Mouse (Mus musculus): ENCODE data around the gene Abtb2.
"Not testable (repeated sequence)": the region's sequence is repeated elsewhere in the genome, so short reads cannot be mapped to it uniquely, and the experiment has no call there.

The Abtb2 gene

DNA sequence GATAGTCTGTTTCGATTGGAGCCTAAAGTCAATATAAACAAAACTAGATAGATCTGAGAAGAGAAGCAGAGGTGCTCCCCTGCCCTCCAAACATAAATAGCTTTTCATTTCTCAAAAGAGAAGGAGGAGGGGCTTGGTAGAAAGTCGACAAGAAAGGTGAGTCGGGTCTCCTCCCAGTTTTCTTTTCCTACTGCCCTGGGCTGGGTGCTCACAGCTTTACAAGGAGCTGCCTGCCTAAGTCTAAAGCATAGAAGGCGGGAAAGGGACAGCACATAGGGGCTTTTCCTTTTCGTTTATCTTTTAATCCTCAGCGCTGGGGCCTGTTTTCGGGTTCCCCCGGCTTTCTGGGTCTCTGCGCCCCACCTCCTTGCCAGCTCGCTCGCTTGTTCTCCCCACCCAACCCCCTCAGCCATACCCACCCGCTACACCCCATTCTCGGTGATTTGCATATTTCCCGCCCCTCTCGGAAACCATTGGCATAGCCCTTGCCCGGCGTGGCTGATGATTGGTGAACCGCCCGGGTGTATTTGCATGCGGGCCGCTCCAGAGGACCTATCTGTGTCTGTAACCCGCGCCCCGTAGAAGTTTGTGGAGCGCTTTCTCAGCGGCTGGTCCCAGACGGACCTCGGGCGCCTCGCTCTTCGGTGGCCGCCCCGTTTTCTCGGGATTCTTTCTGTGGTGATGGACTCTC lies at the start of gene Abtb2:
Gene Abtb2 (plus strand): TSS at position 579 of the 691 bp plus-strand sequence.
- DNase-seq (ENCODE audit: low spot score) = peak; percentile 83

- no peak for DNase-seq (ENCODE audit: low spot score)
Observed at GRCm38 (mm10) chr2:103516472-103516871, 49.6 kb upstream of the Abtb2 start.

DNA sequence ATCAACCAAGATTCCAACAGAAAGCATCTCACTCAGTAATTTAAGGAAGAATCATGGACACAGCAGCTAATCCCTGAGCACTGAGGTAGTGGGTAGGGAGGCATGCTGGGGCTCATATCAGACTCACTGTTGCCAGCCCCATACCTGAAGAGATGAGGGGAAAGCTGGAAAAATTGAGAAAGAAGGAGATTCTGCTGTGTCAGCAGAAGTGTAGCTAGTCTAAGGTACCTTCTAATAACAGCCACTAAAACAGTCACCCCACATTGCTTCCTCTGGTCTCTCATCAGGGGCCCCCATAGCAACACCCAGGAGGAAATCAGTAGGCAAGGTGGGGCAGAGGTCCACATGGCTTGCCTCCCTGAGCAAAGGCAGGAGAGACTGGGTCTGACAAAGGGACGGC lies 40.5 kb upstream of the Abtb2 start:
- no peak for DNase-seq (ENCODE audit: low spot score)

DNA sequence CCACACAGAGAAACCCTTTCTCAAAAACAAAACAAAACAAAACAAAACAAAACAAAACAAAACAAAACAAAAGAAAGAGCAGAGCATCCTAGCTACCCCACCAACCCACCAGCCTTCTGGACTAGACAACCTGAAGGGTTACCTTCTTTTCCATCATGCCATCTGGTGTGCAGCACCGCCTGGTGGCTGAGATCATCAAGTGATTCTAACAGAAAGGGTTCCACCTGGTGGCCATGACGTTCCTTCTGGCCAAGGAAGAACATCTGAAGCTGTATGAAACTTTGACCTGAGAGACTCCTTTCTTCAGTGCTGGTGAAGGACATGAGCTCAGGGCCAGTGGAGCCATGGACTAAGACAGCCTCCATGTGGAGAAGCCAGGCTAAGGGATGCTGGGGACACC lies 19.0 kb upstream of the Abtb2 start:
- peak; percentile 47 for DNase-seq (ENCODE audit: low spot score)

DNA sequence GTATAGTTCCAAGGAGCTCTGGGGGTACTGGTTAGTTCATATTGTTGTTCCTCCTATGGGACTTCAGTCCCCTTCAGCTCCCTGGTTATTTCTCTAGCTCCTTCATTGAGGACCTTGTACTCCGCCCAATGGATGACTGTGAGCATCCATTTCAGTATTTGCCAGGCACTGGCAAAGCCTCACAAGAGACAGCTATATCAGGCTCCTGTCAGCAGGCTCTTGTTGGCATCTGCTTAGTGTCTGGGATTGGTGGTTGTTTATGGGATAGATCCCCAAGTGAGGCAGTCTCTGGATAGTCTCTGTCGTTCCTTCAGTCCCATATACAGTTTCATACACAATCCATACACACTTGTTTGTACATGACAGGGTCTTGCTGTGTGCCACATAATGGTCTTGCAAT lies 15.8 kb upstream of the Abtb2 start:
- not testable (repeated sequence) for DNase-seq (ENCODE audit: low spot score)

- DNase-seq (ENCODE audit: low spot score) = no peak
Observed at GRCm38 (mm10) chr2:103554041-103554440, 12.1 kb upstream of the Abtb2 start.

DNA sequence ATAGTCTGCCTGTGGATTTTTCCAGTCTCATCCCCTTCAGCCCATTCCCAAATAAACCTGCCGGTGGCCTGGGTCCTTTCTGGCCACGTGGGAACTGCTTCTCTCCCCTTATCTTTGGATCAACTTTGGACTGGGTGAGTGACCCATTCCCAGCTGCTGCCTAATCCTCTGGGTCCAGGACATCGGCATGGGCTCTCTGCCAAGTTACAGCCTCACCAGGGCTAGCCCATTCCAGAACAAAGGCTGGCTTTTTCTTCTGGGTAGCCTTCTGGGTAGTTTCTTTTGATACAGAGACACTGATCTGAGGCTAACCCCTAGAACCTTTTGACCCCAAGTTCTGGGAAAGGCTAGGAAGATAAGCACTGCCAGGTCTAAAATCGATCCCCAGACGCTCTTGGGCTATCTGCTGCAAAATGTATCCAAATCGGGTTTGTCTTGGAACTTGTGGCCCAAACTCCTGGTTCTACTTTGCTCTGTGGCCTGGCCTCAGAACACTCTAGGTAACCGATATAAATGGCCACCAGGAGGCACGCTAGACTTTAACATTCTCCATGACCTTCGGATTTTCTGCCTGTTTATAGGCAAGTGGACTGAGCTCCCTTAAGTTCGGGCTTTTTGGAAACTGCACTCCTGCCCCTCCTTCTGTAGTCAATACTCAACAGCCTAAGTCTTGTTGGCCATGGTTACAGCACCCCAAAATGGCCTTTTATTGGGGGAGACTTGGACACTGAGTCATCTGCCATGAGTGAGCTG lies 9.8 kb upstream of the Abtb2 start:
- DNase-seq (ENCODE audit: low spot score) = no peak

DNA sequence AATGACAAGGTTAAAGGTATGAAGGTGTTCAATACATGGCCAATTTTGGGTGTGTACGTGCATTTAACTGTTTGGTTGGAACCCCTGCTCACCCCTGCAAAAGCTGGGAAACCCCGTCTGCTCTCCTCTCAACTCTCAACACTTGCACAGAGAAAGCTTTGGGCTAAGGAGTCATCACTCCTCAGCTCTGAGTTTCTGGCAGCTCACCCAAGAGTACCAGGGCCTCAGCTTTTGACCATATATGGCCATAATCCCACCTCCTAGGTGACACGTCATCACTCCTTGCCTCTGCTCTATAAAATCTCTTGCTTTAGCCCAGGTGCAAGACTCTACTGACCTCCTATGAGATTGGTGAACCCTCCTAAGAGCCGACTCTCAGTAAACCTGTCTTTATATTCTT lies 5.2 kb upstream of the Abtb2 start:
- no peak for DNase-seq (ENCODE audit: low spot score)

GRCm38 (mm10) chr2:103564427-103565023 lies 1.6 kb upstream of the Abtb2 start:
- no peak for DNase-seq (ENCODE audit: low spot score)

DNA sequence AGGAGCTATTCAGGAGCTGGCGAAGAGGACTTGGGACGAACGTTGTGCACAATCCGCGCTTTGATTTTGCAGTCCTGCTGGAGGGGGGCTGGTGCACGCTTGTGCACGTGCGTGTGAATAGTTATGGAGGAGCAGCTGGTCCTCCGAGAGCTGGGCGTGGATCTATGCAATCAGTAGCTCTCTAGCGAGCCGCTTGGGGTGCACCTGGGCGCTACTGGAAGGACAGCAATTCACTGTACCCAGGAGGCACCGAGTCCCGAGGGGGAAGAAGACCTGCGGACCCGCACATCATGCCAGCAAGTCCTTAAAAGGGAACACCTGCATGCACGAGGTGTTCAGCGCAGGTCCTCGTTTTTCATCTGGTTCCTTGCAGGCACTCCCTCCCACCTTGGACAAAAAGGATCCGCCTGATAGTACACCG lies 929 bp upstream of the Abtb2 start:
- no peak for DNase-seq (ENCODE audit: low spot score)

DNA sequence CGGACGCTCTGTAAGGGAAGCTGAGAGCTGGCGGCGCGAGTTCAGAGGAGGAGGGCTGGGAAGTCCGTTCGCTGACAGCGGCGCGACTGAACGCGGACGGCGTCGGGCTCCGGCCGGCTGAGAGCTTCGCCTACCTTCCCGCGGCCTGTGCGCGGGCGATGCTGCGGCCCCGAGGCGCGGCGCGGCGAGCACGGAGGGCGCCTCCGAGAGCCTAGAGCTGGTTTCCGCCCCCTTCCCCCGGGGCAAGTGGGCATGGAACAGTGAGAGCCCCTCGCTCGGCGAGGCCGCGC lies 258 bp downstream of the Abtb2 start:
- DNase-seq (ENCODE audit: low spot score) = no peak

DNA sequence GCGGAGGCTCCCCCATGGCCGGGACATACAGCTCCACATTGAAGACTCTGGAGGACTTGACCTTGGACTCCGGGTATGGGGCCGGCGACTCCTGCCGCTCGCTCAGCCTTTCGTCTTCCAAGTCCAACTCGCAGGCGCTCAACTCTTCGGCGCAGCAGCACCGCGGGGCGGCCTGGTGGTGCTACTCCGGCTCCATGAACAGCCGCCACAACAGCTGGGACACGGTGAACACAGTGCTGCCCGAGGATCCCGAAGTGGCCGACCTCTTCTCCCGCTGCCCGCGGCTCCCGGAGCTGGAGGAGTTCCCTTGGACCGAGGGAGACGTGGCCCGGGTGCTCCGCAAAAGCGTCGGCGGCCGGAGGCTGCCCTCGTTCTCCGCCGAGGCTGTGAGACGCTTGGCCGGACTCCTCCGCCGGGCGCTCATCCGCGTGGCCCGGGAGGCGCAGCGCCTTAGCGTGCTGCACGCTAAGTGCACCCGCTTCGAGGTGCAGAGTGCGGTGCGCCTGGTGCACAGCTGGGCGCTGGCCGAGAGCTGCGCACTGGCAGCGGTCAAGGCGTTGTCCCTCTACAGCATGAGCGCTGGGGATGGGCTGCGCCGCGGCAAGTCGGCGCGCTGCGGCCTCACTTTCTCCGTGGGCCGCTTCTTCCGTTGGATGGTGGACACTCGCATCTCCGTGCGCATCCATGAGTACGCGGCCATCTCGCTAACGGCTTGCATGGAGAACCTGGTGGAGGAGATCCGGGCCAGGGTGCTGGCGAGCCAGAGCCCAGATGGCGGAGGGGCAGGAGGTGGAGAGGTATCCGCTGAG lies 807 bp downstream of the Abtb2 start:
- no peak for DNase-seq (ENCODE audit: low spot score)

- DNase-seq (ENCODE audit: low spot score) = no peak
Observed at GRCm38 (mm10) chr2:103568161-103568560, 2.1 kb downstream of the Abtb2 start.

GRCm38 (mm10) chr2:103569716-103570115 lies 3.6 kb downstream of the Abtb2 start:
- no peak for DNase-seq (ENCODE audit: low spot score)

DNA sequence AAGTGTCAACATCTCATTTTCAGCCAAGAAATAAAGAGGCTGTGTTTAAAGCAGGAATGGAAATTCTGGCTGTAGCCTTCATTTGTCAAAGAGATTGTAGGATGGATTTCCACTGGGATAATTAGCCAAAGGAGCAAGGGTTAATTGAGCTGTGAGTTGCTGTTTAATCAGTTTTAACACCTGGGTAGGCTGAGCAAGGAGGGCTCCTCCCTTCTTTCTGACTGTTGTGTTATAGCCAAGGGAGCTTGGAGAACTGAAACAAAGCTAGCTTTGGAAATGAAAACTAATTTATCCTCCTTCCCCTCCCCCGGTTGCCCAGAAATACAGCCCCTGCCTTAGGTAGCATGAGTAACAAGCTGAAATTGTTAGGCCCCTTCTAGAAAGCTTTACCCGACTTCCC lies 6.2 kb downstream of the Abtb2 start:
- no peak for DNase-seq (ENCODE audit: low spot score)

GRCm38 (mm10) chr2:103576371-103576770 lies 10.3 kb downstream of the Abtb2 start:
- DNase-seq (ENCODE audit: low spot score) = no peak

DNA sequence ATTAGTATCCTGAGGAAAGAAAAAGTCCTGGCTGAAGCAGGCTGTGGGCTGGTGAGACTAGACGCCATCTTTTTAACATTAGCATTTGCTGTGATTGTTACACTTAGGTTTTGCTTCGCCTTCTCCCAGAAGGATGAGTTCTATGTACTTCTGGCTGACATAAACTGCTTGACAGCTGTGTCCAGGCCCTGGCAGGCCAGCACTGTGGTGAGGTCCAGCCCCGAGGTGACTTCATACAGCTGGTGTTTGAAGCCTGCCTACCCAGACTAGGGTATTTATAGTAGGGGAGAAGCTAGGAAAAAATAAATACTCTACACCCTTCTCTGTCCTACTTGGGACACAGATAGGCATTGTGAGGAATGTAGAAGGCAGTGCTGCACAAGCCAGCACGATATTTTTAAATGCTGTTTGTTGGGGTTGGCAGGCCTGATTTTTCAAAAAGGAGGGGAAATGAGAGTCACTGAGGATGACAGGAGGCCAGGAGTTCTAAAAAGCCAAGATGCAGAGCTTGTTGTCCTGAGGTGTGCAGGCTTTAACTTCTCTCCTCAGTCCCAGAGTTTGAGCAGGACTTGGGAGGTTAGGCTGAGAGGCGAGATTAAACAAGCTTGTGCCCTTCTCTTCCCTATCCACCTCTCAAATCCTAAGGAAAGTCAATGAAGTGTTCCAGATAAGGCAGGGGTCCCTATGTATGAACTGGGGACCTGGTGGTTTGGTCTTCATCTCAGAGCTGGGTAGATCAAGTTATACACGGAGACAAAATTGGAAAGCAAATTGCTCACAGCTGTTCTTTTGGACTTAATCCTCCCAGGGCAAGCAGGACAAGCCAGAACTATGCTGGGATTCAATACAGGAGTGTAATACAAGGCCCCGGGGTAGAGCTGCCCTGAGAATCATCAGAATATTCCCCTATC lies 11.9 kb downstream of the Abtb2 start:
- no peak for DNase-seq (ENCODE audit: low spot score)

- no peak for DNase-seq (ENCODE audit: low spot score)
Observed at GRCm38 (mm10) chr2:103578663-103579213, 12.6 kb downstream of the Abtb2 start.

- DNase-seq (ENCODE audit: low spot score) = no peak
Observed at GRCm38 (mm10) chr2:103580756-103581155, 14.6 kb downstream of the Abtb2 start.

DNA sequence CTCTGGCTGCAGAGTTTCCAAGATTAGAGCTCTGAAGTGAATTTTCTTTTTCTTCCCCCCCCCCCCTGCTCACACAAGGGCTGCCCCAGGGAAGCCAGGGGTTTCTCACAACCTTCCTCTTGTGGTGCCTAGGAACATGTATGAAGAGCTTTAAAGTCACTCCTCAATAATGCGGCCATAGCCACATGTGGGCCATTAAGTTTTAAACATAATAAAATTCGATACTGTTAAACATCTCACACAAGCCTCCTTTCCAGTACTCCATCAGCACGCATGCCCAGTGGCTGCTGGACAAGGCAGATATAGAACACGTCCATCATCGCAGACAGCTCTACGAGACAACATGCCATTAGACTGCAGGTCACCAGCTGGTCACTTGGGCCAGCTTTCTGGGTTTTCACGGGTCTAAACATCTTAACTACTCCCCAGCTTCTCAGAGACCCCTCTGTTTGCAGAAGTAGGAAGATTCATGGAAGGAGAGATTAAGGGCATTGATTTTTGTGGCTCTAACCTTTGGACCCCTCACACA lies 15.3 kb downstream of the Abtb2 start:
- no peak for DNase-seq (ENCODE audit: low spot score)

GRCm38 (mm10) chr2:103583316-103583715 lies 17.2 kb downstream of the Abtb2 start:
- no peak for DNase-seq (ENCODE audit: low spot score)
